Mouse (Mus musculus): ENCODE measurements around the gene Hmgb2.

DNA sequence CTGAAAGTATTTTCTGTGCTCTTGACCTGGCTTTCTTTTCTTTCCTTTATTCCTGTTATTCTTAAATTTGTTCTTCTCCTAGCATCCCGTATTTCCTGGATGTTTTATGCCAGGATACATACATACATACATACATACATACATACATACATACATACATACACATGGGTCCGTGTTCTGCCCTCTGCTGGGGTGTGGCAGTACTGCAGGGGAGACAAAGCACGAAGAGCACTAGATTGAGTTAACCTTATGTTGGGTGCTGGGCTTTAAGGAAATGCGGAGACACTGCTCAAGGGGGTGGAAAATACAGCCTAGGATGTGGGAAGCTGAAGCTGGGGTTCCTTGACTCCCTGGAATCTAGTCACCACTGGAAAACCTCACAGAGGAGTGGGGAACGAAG is 8.1 kb upstream of the Hmgb2 start:
- TF ChIP-seq USF1 (IDR thresholded peaks at IDR 0.05; ENCODE audit: low read depth) (no peak), MYOG (IDR thresholded peaks at IDR 0.05; ENCODE audit: control insufficient read depth, extremely low read depth, insufficient read length) (no peak), MAX (IDR thresholded peaks at IDR 0.05) (no peak), CTCF (IDR thresholded peaks at IDR 0.05; ENCODE audit: control insufficient read depth, insufficient read depth, insufficient read length) (no peak), CEBPB (IDR thresholded peaks at IDR 0.05; ENCODE audit: low read depth) (no peak)
